Mouse (Mus musculus) kidney, embryonic 16.5 days (tissue): ENCODE measurements around the gene Tgfa. TPM values are rescaled to one million over a fixed set of nuclear protein-coding genes. Genes with fewer than 3 reads are reported as not detected.

Experiments used
- ATAC-seq: fragments of 200-750 bp; cut with Nextera tagmentation; 2 replicates; pipeline ENCODE4 v1.8.0; 2017; ENCODE audit warnings: moderate TSS enrichment; ENCODE audit not compliant: low FRiP score, low TSS enrichment
- H3K27ac ChIP-seq: fragments of 300-500 bp; sonication (generic); 2 replicates; pipeline ENCODE4 v1.5.1; 2014; ENCODE audit warnings: low read length
- H3K27me3 ChIP-seq: fragments of 300-500 bp; sonication (generic); 2 replicates; pipeline ENCODE4 v1.6.1; 2014; ENCODE audit warnings: low read length, control low read depth, mixed read lengths; ENCODE audit not compliant: insufficient read depth
- H3K36me3 ChIP-seq: fragments of 300-500 bp; sonication (generic); 2 replicates; pipeline ENCODE4 v1.6.1; 2014; ENCODE audit warnings: low read length, control low read depth, mixed read lengths; ENCODE audit not compliant: insufficient read depth
- H3K4me1 ChIP-seq: fragments of 300-500 bp; sonication (generic); 2 replicates; pipeline ENCODE4 v1.6.1; 2014; ENCODE audit warnings: low read length, control low read depth, mixed read lengths; ENCODE audit not compliant: insufficient read depth
- H3K4me2 ChIP-seq: fragments of 300-500 bp; sonication (generic); replicated peaks from 2 replicates; pipeline ENCODE4 v1.6.1; 2014; ENCODE audit warnings: low read depth, low read length
- H3K4me3 ChIP-seq: fragments of 300-500 bp; sonication (generic); 2 replicates; pipeline ENCODE4 v1.5.1; 2014; ENCODE audit warnings: mild to moderate bottlenecking, low read length
- H3K9ac ChIP-seq: fragments of 300-500 bp; sonication (generic); replicated peaks from 2 replicates; pipeline ENCODE4 v1.6.1; 2014; ENCODE audit warnings: low read length
- H3K9me3 ChIP-seq: fragments of 300-500 bp; sonication (generic); 2 replicates; pipeline ENCODE4 v1.6.1; 2016; ENCODE audit warnings: low read length, control low read depth
- WGBS: fragments of 180-500 bp; shearing (Covaris S2); extraction: QIAGEN DNeasy Blood & Tissue Kit; methylation state at CpG from one replicate; pipeline ENCODE4 v1.1.7; 2014; 5-methylcytosine and 5-hydroxymethylcytosine counted together
- polyA plus RNA-seq: library from polyadenylated mRNA; unstranded; fragments of >200 nt; fragmentation: Nextera tagmentation; extraction: Ambion mirVana; gene quantifications from 2 replicates; pipeline ENCODE4 v1.2.1, GENCODE M21; 2015

Tgfa gene
- polyA plus RNA-seq, 1 experiment from 2014 or later, result 7.7 TPM

DNA sequence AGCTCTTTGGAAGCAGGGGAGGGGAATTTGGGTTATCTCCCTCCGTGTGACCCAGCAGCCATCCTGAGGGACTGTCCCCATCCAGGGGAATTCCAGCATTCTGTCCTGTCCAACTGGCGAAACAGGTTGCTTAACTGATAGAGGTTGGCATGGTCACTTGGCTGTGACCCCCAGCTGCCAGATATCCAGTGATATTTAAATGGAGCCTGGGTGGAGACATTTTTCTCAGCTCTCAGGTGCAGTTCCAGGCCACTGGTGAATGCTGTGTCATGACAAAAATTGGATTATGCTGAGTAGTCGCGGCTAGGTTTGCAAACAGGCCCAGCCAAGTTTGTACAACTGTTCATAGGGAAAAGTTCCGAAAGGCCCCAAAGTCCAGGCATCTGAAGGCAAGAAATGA, 12.4 kb upstream of the Tgfa start:
- Histone ChIP-seq H3K36me3 (no peaks in the 10 kb centered on the region), H3K4me3 (no peak overlapping the region), H3K4me1 (peaks cover 7% of the 10 kb centered on the region; the same call in 1 of the 2 replicates), H3K9ac (no peak overlapping the region), H3K27me3 (no peaks in the 10 kb centered on the region), H3K4me2 (no peak overlapping the region), H3K27ac (no peak overlapping the region), H3K9me3 (no peaks in the 10 kb centered on the region)
- 84% methylated on average over 5 of the region's 5 CpGs for WGBS
- ATAC-seq, result no peak

DNA sequence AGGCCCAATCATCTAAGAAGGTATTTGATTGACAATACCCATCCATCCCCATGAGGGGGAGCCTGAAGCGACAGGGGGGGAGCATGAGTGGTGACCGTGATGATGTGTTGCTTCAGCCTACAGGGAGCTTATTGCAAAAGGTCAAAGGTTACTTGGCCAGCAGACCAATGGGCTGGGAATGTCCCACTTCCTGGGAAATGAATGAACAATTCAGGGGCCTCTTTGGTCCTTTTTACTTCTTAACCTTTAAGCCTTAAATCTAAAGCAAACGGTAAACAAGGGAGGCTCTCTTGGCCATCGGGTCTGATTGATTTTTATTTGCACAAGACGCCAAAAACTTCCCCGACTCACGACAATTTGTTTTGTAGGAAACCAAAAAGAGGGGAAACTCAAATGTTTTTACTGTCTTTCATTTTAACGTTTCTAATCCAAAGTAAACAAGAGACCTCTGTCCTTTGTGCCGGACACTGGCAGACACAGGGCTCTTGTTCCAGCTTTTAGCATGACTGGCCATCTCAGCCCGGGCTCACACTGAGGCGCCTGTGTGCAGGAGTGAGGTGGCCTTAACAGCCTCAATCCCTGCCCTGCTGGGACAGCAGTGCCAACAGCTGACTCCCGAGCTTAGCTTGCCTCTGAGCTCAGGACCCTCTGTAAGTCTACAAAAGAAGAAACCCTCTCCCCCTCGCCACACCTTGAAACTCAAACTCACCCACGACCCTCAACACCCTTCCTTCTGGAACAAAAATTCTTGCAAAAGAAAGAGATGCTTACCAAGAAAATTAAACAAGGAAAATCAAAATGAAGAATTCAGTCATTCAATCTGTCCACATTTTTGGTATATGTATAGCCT, 8.7 kb upstream of the Tgfa start:
- Histone ChIP-seq H3K27ac (no peak overlapping the region), H3K9ac (no peak overlapping the region), H3K4me3 (no peak overlapping the region), H3K4me2 (no peak overlapping the region), H3K36me3 (no peaks in the 10 kb centered on the region), H3K9me3 (no peaks in the 10 kb centered on the region), H3K27me3 (no peaks in the 10 kb centered on the region), H3K4me1 (peaks cover 7% of the 10 kb centered on the region; the same call in 1 of the 2 replicates)
- WGBS, result 36% methylated on average over 14 of the region's 14 CpGs
- ATAC-seq, result no peak

DNA sequence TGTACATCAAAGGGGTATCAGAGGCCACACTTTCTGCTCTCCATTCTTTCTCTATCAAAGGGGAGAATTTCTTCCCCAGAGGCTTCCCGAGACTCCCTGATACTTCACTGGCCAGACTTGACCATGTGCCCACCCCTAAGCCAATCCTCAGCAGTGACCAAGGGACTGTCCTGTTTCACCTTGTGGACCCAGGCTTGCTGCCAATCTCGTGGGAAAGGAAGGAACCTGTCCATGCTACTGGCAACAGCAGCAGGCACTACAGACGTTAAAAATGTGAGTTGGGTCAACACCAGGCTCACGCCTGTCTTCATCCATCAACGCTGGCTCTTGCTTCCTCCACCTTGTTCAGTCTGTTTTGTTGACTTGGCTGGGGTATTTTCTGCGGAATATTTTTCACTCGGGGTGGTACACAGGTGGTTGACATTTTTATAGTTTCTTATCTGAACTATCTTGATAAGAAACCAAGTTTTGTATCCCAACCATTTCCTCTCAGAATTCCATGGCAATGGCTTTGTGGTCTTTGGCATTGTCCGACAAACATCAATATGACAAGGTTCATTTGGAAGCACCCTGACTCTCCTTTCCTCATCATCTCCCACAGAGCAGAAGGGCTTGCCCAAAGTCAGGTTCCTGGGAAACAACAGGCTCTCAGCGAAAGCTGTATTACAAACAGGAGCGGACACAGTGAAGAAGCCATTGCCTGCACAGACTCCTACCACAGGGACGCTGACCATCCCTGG, 6.1 kb upstream of the Tgfa start:
- WGBS, result 68% methylated on average over 11 of the region's 11 CpGs
- Histone ChIP-seq H3K27ac (no peak overlapping the region), H3K9ac (no peak overlapping the region), H3K9me3 (no peaks in the 10 kb centered on the region), H3K4me2 (no peak overlapping the region), H3K4me3 (no peak overlapping the region), H3K36me3 (no peaks in the 10 kb centered on the region), H3K27me3 (no peaks in the 10 kb centered on the region), H3K4me1 (no peaks in the 10 kb centered on the region)
- no peak for ATAC-seq

DNA sequence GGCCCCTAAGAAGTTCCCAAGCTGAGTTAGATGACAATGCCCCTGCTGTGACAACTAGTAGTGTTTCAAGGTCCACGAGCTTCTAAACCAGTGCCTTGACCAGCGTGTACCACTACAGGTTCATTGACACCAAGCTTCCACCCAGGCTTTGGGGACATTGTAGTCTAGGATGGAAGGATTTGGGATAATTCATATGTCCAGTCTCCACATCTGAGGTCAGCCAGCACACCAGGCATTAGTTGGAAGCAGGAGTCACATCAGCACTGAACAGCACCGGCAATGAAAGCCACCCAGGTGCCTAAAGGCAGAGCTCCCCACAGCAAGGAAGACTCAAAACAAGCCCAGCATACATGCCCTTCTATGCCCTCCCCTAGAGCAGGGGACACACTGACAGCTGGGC, 4.4 kb upstream of the Tgfa start:
- ATAC-seq, result no peak

DNA sequence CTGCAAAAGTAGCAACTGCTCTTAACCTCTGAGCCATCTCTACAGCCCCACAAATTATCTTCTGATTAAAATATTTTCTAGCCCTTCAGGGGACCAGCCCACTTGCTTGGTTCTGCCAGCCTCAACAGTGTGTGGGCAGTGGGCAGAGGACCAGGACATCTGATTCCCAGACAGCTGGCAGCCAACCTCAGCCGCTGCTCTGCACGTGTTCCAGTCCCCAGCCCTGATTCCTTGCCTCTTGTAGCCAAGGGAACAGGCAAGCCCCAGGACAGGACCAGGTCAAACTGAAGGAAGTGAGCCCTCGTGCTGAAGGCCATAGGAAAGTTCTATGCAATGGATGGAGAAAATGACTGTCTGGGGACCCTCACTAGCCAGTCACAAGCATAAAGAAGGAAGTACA, 2.0 kb upstream of the Tgfa start:
- no peak for ATAC-seq
- Histone ChIP-seq H3K4me3 (no peak overlapping the region), H3K27ac (no peak overlapping the region), H3K27me3 (no peaks in the 10 kb centered on the region; the same call in 1 of the 2 replicates), H3K36me3 (no peaks in the 10 kb centered on the region), H3K9ac (no peak overlapping the region), H3K4me2 (no peak overlapping the region), H3K9me3 (no peaks in the 10 kb centered on the region), H3K4me1 (peaks cover 24% of the 10 kb centered on the region)
- WGBS, result 72% methylated on average over 3 of the region's 3 CpGs

More for the DNA sequence above, 4.4 kb upstream of the Tgfa start:
- H3K36me3 ChIP-seq, result no peaks in the 10 kb centered on the region
- WGBS, result 90% methylated on average over 3 of the region's 3 CpGs
- no peak overlapping the region for H3K4me3 ChIP-seq
- H3K9me3 ChIP-seq, result no peaks in the 10 kb centered on the region
- H3K4me2 ChIP-seq, result no peak overlapping the region
- H3K4me1 ChIP-seq, result peaks cover 3% of the 10 kb centered on the region; the same call in 1 of the 2 replicates
- no peak overlapping the region for H3K9ac ChIP-seq
- no peak overlapping the region for H3K27ac ChIP-seq
- H3K27me3 ChIP-seq, result no peaks in the 10 kb centered on the region

DNA sequence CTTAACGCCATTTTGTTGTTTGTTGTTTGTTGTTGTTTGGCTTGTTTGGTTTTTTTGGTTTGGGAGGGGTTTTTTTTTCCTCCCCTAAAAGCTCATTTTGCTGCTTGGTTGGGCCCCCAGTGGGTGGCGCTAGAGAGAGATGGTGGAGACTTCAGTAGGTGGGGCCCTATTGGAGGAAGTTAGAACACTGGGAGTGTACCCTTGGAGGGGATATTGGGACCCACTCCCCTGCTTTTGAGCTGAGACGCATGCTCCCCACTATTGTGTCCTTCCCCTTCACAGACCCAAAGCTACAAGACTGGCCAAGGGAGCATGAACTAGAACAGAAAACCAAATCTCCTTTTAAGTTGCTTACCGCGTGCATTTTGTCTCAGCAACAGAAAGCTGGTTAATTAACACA, 1.1 kb upstream of the Tgfa start:
- Histone ChIP-seq H3K36me3 (no peaks in the 10 kb centered on the region), H3K9me3 (no peaks in the 10 kb centered on the region), H3K27ac (no peak overlapping the region), H3K27me3 (no peaks in the 10 kb centered on the region; the same call in 1 of the 2 replicates), H3K9ac (no peak overlapping the region), H3K4me3 (no peak overlapping the region), H3K4me1 (peaks cover 24% of the 10 kb centered on the region), H3K4me2 (no peak overlapping the region)
- WGBS, result 55% methylated on average over 5 of the region's 5 CpGs
- no peak for ATAC-seq

DNA sequence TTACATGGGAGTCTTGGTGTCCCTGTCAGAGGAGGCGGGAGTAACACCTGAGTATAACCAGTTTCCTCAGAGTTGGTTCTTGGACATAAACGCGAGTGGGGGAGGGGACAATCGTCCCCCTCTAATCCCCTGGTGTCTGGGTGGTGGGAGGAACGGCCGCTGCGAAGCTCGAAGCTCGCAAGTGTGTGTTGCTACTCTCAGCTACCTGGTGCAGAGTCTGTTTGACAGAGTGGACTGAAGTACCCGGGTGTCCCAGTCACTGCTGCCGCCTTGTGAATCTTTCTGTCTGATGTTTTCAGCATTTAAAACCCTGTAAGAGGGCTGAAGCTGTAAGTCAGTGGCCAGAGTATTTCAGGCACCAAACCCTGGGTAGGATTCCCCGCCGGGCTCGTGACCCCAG, 1.0 kb downstream of the Tgfa start:
- H3K4me2 ChIP-seq, result peak overlapping the region; percentile 87
- H3K27ac ChIP-seq, result no peak overlapping the region
- peak overlapping the region; percentile 71 for H3K9ac ChIP-seq
- no peaks in the 10 kb centered on the region; the same call in 1 of the 2 replicates for H3K27me3 ChIP-seq
- no peak for ATAC-seq
- H3K36me3 ChIP-seq, result no peaks in the 10 kb centered on the region
- 3% methylated on average over 14 of the region's 14 CpGs for WGBS
- peak overlapping the region; percentile 63 for H3K4me3 ChIP-seq
- H3K4me1 ChIP-seq, result peaks cover 24% of the 10 kb centered on the region
- H3K9me3 ChIP-seq, result no peaks in the 10 kb centered on the region

DNA sequence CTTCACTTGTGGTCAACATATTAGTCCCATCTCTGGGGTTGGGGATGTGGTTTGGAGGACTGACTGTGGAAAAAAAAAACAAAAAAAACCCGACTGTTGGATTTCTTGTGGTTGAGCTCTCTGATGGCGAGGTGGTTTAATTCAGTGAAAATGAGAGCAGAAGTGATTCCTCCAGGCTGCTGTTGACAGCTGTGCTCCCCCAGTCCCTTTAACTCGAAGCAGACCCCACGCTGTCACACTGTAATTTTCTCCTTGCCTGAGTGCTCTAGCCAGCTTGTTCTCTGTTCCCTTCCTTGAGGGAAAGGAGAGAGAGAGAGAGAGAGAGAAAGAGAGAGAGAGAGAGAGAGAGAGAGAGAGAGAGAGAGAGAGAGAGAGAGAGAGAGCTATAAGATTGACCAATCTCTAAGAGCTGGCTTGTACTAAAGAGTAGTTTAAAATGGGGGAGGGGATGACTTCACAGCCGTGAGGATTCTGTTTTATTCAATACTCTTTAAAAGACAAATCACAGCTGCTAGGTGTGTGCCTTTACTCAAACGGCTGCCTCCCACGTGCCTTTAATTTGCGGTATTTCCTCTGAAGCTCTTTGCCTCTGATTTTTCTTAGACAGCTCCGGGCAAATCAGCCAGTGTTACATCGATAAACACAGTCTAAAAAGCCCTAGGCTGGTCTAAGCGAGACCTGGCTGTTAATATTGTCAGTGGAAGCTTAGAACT, 2.3 kb downstream of the Tgfa start:
- peak overlapping the region; percentile 12; the same call in 1 of the 2 replicates for H3K4me3 ChIP-seq
- peaks cover 24% of the 10 kb centered on the region for H3K4me1 ChIP-seq
- 11% methylated on average over 11 of the region's 11 CpGs for WGBS
- no peak for ATAC-seq
- H3K27ac ChIP-seq, result no peak overlapping the region
- no peaks in the 10 kb centered on the region for H3K9me3 ChIP-seq
- H3K4me2 ChIP-seq, result peak overlapping the region; percentile 87
- H3K36me3 ChIP-seq, result no peaks in the 10 kb centered on the region
- no peaks in the 10 kb centered on the region; the same call in 1 of the 2 replicates for H3K27me3 ChIP-seq
- peak overlapping the region; percentile 1; the same call in 1 of the 2 replicates for H3K9ac ChIP-seq

DNA sequence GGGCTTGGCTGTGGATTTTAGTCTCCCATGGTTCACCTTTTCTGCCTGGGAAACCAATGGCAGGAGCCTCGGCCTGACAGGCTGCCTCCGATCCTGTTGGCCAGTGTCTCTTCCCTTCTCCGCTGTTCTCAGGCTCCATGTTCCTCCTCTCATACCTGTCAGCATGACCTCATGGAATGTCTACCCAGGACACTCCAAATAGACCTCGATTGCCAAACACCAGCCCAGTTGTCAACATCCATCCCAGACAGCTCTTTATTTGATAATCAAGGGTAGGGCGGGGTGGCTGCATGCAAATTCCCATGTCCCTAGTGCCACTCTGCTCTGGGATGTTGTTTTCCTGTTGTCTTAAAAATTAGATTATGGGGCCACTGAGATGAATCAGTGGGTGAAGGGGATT, 5.9 kb downstream of the Tgfa start:
- Histone ChIP-seq H3K27ac (no peak overlapping the region), H3K4me3 (no peak overlapping the region), H3K4me2 (no peak overlapping the region), H3K9me3 (no peaks in the 10 kb centered on the region), H3K4me1 (peaks cover 18% of the 10 kb centered on the region), H3K9ac (no peak overlapping the region), H3K27me3 (no peaks in the 10 kb centered on the region; the same call in 1 of the 2 replicates), H3K36me3 (no peaks in the 10 kb centered on the region)
- ATAC-seq, result no peak
- 85% methylated on average over 5 of the region's 5 CpGs for WGBS
